Mouse (Mus musculus) myocyte (in vitro differentiated cells): ENCODE measurements around the gene Haghl. TPM values are rescaled to one million over a fixed set of nuclear protein-coding genes. Genes with fewer than 3 reads are reported as not detected.

Experiments used
- H3K27me3 ChIP-seq: one replicate; pipeline ENCODE4 v1.6.1; 2011; ENCODE audit not compliant: control insufficient read depth, insufficient read depth, insufficient read length
- H3K36me3 ChIP-seq: one replicate; pipeline ENCODE4 v1.6.1; 2011; ENCODE audit not compliant: control insufficient read depth, insufficient read depth
- H3K4me2 ChIP-seq: one replicate; pipeline ENCODE4 v1.6.1; 2011; ENCODE audit warnings: low read depth, control low read depth
- H3K4me3 ChIP-seq: one replicate; pipeline ENCODE4 v1.5.1; 2011; ENCODE audit warnings: mild to moderate bottlenecking, control low read depth, moderate library complexity
- H3K79me2 ChIP-seq: one replicate; pipeline ENCODE4 v1.6.1; 2011; ENCODE audit not compliant: control insufficient read depth, insufficient read depth
- H3ac ChIP-seq: one replicate; pipeline ENCODE4 v1.6.1; 2011; ENCODE audit not compliant: control insufficient read depth, insufficient read length
- CEBPB ChIP-seq: IDR thresholded peaks from 2 replicates; pipeline ENCODE4 v1.6.1; 2011; ENCODE audit warnings: mild to moderate bottlenecking, moderate library complexity; ENCODE audit not compliant: poor library complexity, insufficient read depth, severe bottlenecking
- E2F4 ChIP-seq: IDR thresholded peaks from one replicate; pipeline ENCODE4 v1.6.1; 2011; ENCODE audit warnings: mild to moderate bottlenecking, control low read depth, moderate library complexity; ENCODE audit not compliant: insufficient read depth
- MAX ChIP-seq: IDR thresholded peaks from one replicate; pipeline ENCODE4 v1.6.1; 2011; ENCODE audit warnings: low read depth, mild to moderate bottlenecking, control low read depth
- MYOD1 ChIP-seq, 3 experiments: IDR thresholded peaks; one replicate each; pipeline ENCODE4 v1.6.1; 2011; ENCODE audit warnings: control low read depth in 2 of 3, low read depth in 2 of 3, mild to moderate bottlenecking in 2 of 3, moderate library complexity in 1 of 3; ENCODE audit not compliant: insufficient read length in 2 of 3, control insufficient read depth in 1 of 3
- MYOG ChIP-seq, 3 experiments: IDR thresholded peaks; one replicate each; pipeline ENCODE4 v1.6.1; 2011; ENCODE audit warnings: control low read depth in 2 of 3, low read depth in 2 of 3, mild to moderate bottlenecking in 2 of 3; ENCODE audit not compliant: insufficient read length in 2 of 3, control insufficient read depth in 1 of 3, insufficient read depth in 1 of 3
- POLR2A ChIP-seq: IDR thresholded peaks from one replicate; pipeline ENCODE4 v1.6.1; 2011; ENCODE audit warnings: low read depth, mild to moderate bottlenecking, control low read depth, moderate library complexity; ENCODE audit not compliant: insufficient read length
- POLR2AphosphoS2 ChIP-seq: IDR thresholded peaks from one replicate; pipeline ENCODE4 v1.6.1; 2011; ENCODE audit warnings: low read depth, control low read depth; ENCODE audit not compliant: insufficient read length
- REST ChIP-seq: IDR thresholded peaks from one replicate; pipeline ENCODE4 v1.6.1; 2011; ENCODE audit warnings: mild to moderate bottlenecking, control low read depth, moderate library complexity; ENCODE audit not compliant: insufficient read depth, insufficient read length
- SRF ChIP-seq: IDR thresholded peaks from one replicate; pipeline ENCODE4 v1.6.1; 2011; ENCODE audit warnings: low read depth; ENCODE audit not compliant: control insufficient read depth, insufficient read length
- TCF12 ChIP-seq: IDR thresholded peaks from one replicate; pipeline ENCODE4 v1.6.1; 2011; ENCODE audit warnings: mild to moderate bottlenecking, control low read depth; ENCODE audit not compliant: poor library complexity, insufficient read depth, severe bottlenecking
- TCF3 ChIP-seq: IDR thresholded peaks from one replicate; pipeline ENCODE4 v1.6.1; 2011; ENCODE audit warnings: low read depth, control low read depth; ENCODE audit not compliant: insufficient read length
- USF1 ChIP-seq: IDR thresholded peaks from one replicate; pipeline ENCODE4 v1.6.1; 2011; ENCODE audit warnings: low read depth, mild to moderate bottlenecking, control low read depth, moderate library complexity
- polyA plus RNA-seq: library from polyadenylated mRNA; unstranded; fragments of >200 nt; fragmentation: generic; extraction: Trizol; gene quantifications from one replicate; pipeline ENCODE4 v1.2.1, GENCODE M21; 2012; ENCODE audit warnings: missing spikeins

Gene Haghl
- polyA plus RNA-seq, 1 experiment = 29.8 TPM

- Histone ChIP-seq H3K36me3 (no peaks in the 10 kb centered on the region), H3K4me2 (no peak overlapping the region), H3ac (no peak overlapping the region), H3K4me3 (no peak overlapping the region), H3K27me3 (no peaks in the 10 kb centered on the region), H3K79me2 (peaks cover 6% of the 10 kb centered on the region)
- TF ChIP-seq CEBPB (no peak), POLR2A (no peak), SRF (no peak), TCF12 (no peak), TCF3 (no peak), POLR2AphosphoS2 (no peak)
These were observed 39.8 kb upstream of the Haghl start for GRCm38 (mm10) chr17:25825311-25825710.

GRCm38 (mm10) chr17:25824362-25825142 is 39.1 kb upstream of the Haghl start:
- TF ChIP-seq TCF12 (no peak), POLR2A (no peak), CEBPB (no peak), MYOD1 (IDR thresholded peaks at IDR 0.05; ENCODE audit: control insufficient read depth in 1 of 3, insufficient read length in 2 of 3, low read depth in 2 of 3) (no peak), SRF (no peak), USF1 (no peak), MYOG (IDR thresholded peaks at IDR 0.05; ENCODE audit: control insufficient read depth in 1 of 3, insufficient read depth in 1 of 3, insufficient read length in 2 of 3, low read depth in 2 of 3) (no peak), E2F4 (no peak), POLR2AphosphoS2 (no peak), REST (no peak), MAX (no peak), TCF3 (no peak)
- peak overlapping the region; percentile 32 for H3K4me3 ChIP-seq

GRCm38 (mm10) chr17:25823452-25823851 is 38.0 kb upstream of the Haghl start, which contains the start of gene Wdr24:
Wdr24 (plus strand) TSS chr17:25823627.
- Histone ChIP-seq H3K4me3 (peak within 1 kb of the TSS; percentile 32), H3K4me2 (peak within 1 kb of the TSS; percentile 88), H3K36me3 (no peaks in the 10 kb centered on the region), H3ac (no peak within 1 kb of the TSS), H3K27me3 (no peaks in the 10 kb centered on the region), H3K79me2 (no peaks in the 10 kb centered on the region)
- TF ChIP-seq POLR2AphosphoS2 = peak; percentile 57
- no peak for TF ChIP-seq USF1
- TF ChIP-seq TCF12 = no peak
- no peak for TF ChIP-seq E2F4
- TF ChIP-seq CEBPB = no peak
- no peak for TF ChIP-seq TCF3
- peak; percentile 62 for TF ChIP-seq POLR2A
- TF ChIP-seq MAX = peak; percentile 60
- no peak for TF ChIP-seq MYOD1 (IDR thresholded peaks at IDR 0.05; ENCODE audit: control insufficient read depth in 1 of 3, insufficient read length in 2 of 3, low read depth in 2 of 3)
- peak; percentile 52 for TF ChIP-seq SRF
- no peak for TF ChIP-seq MYOG (IDR thresholded peaks at IDR 0.05; ENCODE audit: control insufficient read depth in 1 of 3, insufficient read depth in 1 of 3, insufficient read length in 2 of 3, low read depth in 2 of 3)
- TF ChIP-seq REST = no peak

More at GRCm38 (mm10) chr17:25824362-25825142, 39.1 kb upstream of the Haghl start:
- Histone ChIP-seq H3K79me2 (peaks cover 5% of the 10 kb centered on the region), H3K27me3 (no peaks in the 10 kb centered on the region), H3ac (no peak overlapping the region), H3K4me2 (peak overlapping the region; percentile 88), H3K36me3 (no peaks in the 10 kb centered on the region)

- H3K27me3 ChIP-seq = no peaks in the 10 kb centered on the region
- H3ac ChIP-seq = no peak overlapping the region
- H3K36me3 ChIP-seq = no peaks in the 10 kb centered on the region
- H3K4me3 ChIP-seq = no peak overlapping the region
- TF ChIP-seq USF1 (no peak), POLR2AphosphoS2 (no peak), MYOD1 (IDR thresholded peaks at IDR 0.05; ENCODE audit: control insufficient read depth in 1 of 3, insufficient read length in 2 of 3, low read depth in 2 of 3) (peak in 1 of 3 experiments; percentile 26), CEBPB (no peak)
- no peaks in the 10 kb centered on the region for H3K79me2 ChIP-seq
- H3K4me2 ChIP-seq = peak overlapping the region; percentile 18
These were observed 33.6 kb upstream of the Haghl start for GRCm38 (mm10) chr17:25818851-25819780.
